Mouse (Mus musculus): Measurements from ENCODE around the gene Pigp.

The Pigp gene

DNA sequence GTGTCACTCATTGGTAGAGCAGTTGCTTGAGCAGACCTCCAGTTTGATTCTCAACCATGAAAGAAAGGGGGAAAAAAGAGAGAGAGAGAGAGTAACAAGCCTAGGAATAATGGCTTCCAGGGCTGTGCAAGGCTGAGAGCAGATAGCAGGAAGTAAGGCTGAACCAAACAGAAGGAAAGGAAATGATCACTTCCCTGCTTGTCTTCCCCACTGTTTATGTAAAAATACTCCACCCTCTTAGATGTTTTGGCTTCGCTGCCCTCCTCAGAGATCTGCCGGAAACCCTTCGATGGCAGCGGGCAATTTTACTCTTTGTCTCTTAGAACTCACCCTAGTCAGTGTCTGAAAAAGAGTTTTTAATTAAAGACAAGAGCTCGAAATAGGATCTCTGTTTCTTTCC, 48.0 kb downstream of the Pigp start:
- DNase-seq (ENCODE audit: inconsistent ontology term): no peak

DNA sequence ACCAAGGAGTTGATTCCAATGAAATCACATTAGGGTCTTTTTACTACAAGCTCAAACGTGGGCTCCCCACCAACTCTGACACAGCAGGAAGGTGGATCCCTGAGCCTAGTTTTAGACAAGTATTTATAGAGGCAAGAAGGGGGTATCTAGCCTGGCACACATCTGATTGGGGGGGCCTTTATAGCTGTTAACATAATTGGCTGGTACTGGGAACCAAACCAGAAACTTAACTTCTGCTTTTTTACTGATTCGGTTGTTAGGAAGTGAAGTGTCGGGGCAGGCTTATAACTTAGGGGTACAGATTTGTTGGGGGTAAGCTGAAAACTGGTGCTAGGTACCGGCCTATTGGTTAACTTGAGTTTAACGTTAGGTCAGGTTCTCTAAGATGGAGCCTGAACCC, 51.4 kb downstream of the Pigp start:
- DNase-seq (ENCODE audit: inconsistent ontology term): no peak

DNA sequence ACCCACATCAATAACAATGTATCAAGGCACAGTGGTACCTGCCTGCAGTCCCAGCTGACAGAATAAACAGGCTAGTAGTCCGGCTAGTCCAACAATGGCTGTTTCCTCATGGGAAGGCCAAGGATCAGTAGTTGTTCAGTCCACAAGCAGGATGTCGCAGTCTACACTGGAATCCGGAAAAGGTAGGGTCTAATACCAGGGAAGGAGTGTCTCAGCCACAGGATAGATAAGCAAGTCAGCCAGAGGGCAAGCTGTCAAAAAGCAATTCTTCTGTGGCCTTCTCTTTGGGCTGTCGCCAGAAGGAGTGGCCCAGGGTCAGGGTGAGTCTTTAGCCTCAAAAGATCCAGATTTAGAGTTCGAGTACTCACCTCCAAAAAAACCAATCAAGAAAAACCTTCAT, 53.9 kb downstream of the Pigp start:
- DNase-seq (ENCODE audit: inconsistent ontology term): no peak

DNA sequence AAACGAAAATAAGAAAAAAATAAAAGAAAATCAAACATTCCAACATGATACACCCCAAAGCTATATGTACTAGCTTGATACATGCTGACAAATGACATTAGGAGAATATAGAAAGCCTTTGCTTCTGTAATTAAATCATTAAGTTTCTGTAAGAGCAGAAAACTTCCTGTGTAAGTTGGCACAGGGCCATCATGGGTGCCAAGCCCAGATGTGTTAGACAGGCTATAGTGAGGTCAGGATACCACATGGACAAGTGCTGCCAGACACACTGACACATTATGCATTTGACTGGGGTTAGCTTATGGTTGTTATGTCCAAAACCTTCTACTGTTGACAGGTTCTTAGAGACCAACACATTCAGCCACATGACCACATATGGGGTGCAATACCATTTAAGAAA, 56.4 kb downstream of the Pigp start:
- DNase-seq (ENCODE audit: inconsistent ontology term): no peak

DNA sequence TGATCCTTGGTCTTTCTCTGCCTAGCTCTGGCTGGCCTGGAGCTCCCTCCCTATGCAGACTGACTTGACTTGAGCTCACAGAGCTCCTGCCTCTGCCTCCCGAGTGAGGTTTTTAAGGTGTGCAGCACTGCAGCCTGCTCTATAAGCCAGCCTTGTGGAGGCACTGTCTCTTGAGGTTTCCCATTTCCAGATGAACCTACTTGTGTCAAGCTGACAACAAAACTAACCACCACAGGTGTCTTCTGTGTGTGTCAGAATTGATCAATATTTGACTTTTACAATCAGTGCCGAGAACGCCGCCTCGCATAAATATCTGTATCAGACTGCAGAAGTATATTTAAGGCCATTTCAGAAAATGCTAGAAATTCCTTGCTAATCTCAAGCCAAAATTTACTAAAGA, 57.0 kb downstream of the Pigp start:
- DNase-seq (ENCODE audit: inconsistent ontology term): no peak

DNA sequence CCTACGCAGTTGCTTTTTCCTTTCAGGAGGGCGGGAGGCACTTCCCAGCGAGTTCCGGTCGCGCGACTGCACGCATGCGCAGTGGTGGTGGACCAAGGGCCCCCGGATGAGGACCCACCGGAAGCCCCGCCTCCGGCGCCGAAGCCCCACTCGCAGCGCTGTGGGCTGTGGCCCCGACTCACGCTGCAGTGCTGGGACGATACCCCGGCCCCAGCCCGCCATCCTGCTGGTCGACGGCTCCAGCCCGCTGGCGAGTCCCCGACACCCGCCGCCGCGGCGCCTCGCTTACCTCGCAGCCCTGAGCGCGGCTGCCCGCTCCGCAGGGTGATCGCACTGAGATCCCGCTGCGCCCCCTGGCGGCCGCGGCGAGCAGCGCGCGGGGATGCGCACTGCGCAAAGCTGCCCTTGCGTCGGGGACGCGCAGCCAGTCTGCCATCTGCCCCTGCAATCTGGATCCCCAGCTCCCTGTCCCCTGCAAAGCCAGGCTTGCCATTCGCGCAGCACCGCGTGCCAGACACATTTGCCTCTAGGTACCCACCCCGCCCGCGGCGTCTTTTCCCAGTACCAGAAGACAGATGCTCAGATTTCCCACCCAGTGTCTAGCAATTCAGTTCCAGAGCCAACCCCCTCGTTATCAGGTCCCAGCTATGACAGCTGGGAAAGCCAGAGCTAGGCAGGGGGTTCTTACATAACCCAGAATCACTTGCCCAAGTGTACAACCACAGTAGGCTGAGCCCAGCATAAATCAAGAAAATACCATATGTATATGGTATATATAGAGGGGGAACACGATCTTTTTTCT, 58.2 kb downstream of the Pigp start, which contains the start of gene Hlcs:
Hlcs (minus strand) TSS at position 343 of the 802 bp plus-strand sequence.
- DNase-seq (ENCODE audit: inconsistent ontology term): no peak

DNA sequence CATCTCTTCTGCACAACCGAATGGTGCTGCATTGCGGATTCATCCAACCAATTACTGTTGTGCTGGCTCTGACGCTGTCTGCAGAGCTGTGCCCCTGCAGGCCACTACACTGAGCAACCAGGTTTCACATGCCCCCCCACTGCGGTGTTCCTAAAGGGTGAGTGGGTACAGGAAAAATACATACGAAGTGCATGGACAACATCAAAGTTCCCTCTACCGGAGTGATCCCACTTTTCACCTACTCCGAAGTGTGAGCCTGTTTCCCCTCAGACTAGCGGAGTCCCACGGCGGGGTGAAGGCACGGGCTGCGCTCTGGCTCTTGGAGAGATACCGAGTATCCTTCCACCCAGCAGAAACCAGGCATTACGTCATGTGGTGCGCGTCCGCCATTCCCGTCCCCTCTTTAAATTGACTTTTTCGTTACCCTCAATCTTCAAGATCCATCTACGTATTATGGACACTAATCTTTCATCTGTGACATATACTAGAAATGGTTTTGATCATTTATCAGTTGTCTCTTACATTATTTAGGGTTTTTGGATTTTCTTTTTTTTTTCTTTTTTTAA, 58.9 kb downstream of the Pigp start:
- peak; percentile 98 for DNase-seq (ENCODE audit: inconsistent ontology term)

DNA sequence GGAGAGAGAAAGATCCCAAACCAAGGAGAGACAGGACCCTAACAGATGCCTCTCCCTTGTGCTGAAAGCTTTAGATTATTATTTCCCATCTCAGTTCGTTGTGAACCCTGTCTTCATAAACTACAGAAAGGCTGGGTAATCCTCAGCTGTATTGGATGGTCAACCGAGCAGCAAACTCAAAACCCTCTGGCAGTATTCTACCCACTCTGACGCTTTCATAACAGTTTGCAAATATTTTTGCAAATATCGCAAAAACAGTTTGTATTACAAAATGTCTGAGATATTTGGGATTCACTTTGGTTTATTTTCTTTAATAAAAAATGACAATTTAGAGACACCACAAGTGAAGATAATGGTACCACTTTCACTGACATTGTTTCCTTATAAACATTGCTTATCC, 59.7 kb downstream of the Pigp start:
- DNase-seq (ENCODE audit: inconsistent ontology term): no peak

DNA sequence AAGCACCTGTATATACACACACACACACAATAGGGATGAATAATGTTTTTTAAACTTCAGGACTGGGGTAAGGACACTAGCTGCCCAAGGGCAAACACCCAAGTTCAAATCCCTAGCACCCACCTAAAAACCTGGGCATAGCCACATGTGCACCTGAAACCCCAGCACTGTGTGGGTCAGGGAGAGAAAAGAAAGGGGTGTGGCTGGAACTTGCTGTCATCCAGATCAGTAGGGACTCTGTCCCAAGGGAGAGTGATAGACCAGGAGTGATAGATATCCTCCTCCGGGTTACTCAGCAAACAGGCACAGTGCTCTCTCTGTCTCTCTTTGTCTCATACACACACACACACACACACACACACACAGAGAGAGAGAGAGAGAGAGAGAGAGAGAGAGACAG, 60.2 kb downstream of the Pigp start:
- no peak for DNase-seq (ENCODE audit: inconsistent ontology term)

DNA sequence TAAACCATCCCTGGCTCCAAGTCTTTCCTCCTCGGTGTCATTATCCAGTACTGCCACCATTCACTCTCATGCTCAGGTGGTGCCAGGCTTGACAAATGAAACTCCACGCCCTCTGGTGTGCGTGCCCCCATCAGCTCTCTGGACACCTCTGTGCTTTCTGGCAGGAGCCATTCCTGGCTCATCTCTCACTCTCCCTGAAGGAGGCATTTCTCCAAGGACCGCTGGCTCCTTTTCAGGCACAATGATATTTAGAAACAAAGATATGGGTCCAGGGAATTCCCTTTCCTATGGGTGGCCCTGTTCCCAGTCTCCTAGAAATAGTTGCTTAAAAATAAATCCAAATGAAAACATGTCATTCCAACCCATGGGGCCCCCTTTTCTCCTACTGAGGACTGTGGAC, 62.6 kb downstream of the Pigp start:
- DNase-seq (ENCODE audit: inconsistent ontology term): no peak
